Mouse (Mus musculus) liver, postnatal 0 days (tissue): Measurements from ENCODE around the gene Pdzrn3.

Experiments used
- CTCF ChIP-seq: sonication (generic); IDR thresholded peaks from 2 replicates; pipeline ENCODE4 v1.5.1; 2016; ENCODE audit warnings: antibody characterized with exemption, low read depth
- EP300 ChIP-seq: IDR thresholded peaks from 2 replicates; pipeline ENCODE4 v1.6.1; 2016; ENCODE audit warnings: antibody characterized with exemption, low read depth, mild to moderate bottlenecking

GRCm38 (mm10) chr6:101236641-101237246 is 141.0 kb downstream of the Pdzrn3 start:
- TF ChIP-seq CTCF (no peak), EP300 (no peak)
